Mouse (Mus musculus) E14TG2a.4 (cell line): ENCODE measurements around the gene 5730522E02Rik.

Source experiments
- CTCF ChIP-seq: conservative IDR thresholded peaks from 2 replicates; pipeline ENCODE4 v1.5.1; 2014; ENCODE audit warnings: low read length
- NANOG ChIP-seq: IDR thresholded peaks from 2 replicates; pipeline ENCODE4 v1.6.1; 2014; ENCODE audit warnings: borderline replicate concordance, low read length, mixed read lengths

GRCm38 (mm10) chr11:25573408-25574128 is 637.0 kb downstream of the 5730522E02Rik start:
- TF ChIP-seq CTCF (no peak), NANOG (no peak)
